Mouse (Mus musculus) brain, embryonic 14.5 days (tissue): Measurements from ENCODE around the gene Mettl21a. TPM values are rescaled to one million over a fixed set of nuclear protein-coding genes. Genes with fewer than 3 reads are reported as not detected.
"Not testable (repeated sequence)": the region's sequence is repeated elsewhere in the genome, so short reads cannot be mapped to it uniquely, and the experiment has no call there.

Experiments used
- DNase-seq: peaks from one replicate; pipeline ENCODE4 v3.0.0-alpha.2; 2011; ENCODE audit warnings: low read depth
- CTCF ChIP-seq: fragments of 200-500 bp; IDR thresholded peaks from 2 replicates; pipeline ENCODE4 v1.5.1; 2012; ENCODE audit warnings: inconsistent platforms, mild to moderate bottlenecking, moderate library complexity, borderline replicate concordance; ENCODE audit not compliant: insufficient read depth, insufficient read length; ENCODE audit errors: extremely low read depth
- POLR2A ChIP-seq: fragments of 200-500 bp; IDR thresholded peaks from 2 replicates; pipeline ENCODE4 v1.6.1; 2012; ENCODE audit warnings: mild to moderate bottlenecking, inconsistent platforms, borderline replicate concordance; ENCODE audit not compliant: poor library complexity, insufficient read depth, insufficient read length, severe bottlenecking; ENCODE audit errors: extremely low read depth
- polyA plus RNA-seq: library from polyadenylated mRNA; depleted of rRNA; stranded (reverse); fragments of >200 nt; gene quantifications from 2 replicates; pipeline ENCODE4 v1.2.3, GENCODE M21; 2012; rRNA removed

The Mettl21a gene
- polyA plus RNA-seq, 1 experiment: 12.6 TPM

GRCm38 (mm10) chr1:64601242-64601842, 15.7 kb downstream of the Mettl21a start:
- no peak for TF ChIP-seq POLR2A
- no peak for TF ChIP-seq CTCF
- no peak for DNase-seq

DNA sequence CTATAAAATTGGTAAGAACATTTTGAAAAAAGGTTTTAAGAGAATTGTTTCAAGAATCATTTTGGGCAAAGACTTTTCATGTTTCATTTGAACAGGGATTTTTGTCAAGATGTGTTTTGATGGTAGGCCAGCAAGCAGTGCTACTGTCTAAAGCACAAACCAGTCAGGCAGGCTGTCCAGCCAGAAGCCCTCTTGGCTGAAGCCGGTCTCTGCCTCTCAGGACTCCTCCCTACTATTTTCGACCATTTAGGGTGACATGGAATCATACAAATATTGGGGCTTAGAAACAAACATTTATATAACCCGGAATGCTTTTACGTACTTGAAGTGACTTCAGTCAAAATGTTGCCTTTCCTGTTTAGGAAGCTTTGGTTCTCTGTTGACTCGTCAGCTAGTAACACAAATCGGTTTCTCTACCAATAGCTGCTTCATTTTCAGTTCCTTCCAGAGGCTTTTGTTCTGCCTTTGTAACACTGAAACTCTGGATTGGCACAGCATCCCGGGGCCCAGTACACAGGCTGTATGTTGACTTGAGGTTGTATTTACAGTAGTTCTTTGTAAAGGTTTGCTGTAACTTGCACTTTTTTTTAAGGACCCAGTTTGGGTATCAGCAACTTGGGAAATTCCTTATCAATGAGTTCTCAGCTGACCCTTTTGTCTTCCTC, 16.5 kb downstream of the Mettl21a start:
- no peak for DNase-seq
- TF ChIP-seq CTCF (no peak), POLR2A (no peak)

DNA sequence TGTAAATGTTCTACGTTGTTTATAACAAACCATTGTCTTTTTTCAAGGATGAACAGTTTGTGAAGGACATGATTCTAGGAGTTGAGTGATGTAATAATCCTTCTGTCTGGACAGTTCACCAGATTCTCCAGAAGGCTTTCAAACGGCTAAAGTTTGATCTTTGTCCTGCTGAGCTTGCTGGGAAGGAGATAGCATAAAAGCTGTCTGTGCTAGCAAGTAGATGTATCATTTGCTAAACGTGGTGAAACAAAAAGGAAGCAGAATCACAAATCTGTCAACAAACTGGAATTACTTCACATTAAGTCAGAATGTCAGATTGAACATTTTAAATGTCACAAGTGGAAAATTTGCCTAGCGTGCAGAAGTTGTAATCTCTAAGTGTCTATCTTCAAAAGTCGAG, 18.1 kb downstream of the Mettl21a start:
- DNase-seq: no peak
- no peak for TF ChIP-seq CTCF
- no peak for TF ChIP-seq POLR2A

- TF ChIP-seq POLR2A (no peak), CTCF (no peak)
- no peak for DNase-seq
Observed at GRCm38 (mm10) chr1:64578801-64579200, 38.2 kb downstream of the Mettl21a start.

DNA sequence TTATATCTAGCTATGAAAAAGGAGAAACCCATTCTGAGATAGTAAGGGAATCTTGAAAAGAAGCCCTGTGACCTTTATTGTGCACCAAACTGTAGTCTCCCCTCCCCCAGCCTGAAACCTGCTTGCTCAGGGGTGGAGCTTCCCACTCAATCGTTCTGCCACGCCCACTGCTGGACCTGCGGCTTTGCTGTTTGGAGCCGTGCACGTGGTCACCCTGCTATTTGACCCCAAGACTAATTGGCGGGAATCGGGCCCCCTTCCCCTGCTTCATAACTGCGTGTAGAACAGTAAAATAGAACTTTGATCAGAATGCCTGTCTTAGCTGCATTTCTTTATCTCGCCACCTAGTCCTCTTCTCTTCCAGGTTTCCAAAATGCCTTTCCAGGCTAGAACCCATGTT, 39.1 kb downstream of the Mettl21a start:
- DNase-seq: not testable (repeated sequence)

GRCm38 (mm10) chr1:64576732-64577131, 40.3 kb downstream of the Mettl21a start:
- no peak for TF ChIP-seq CTCF
- TF ChIP-seq POLR2A: no peak
- DNase-seq: no peak

GRCm38 (mm10) chr1:64576022-64576421, 41.0 kb downstream of the Mettl21a start:
- TF ChIP-seq POLR2A: no peak
- no peak for TF ChIP-seq CTCF
- DNase-seq: no peak

GRCm38 (mm10) chr1:64568206-64568605, 48.8 kb downstream of the Mettl21a start:
- TF ChIP-seq POLR2A (no peak), CTCF (no peak)
- no peak for DNase-seq

- DNase-seq: no peak
- TF ChIP-seq POLR2A: no peak
- no peak for TF ChIP-seq CTCF
Observed at GRCm38 (mm10) chr1:64560105-64560504, 56.9 kb downstream of the Mettl21a start.

Other genes starting within 250 kb of the Mettl21a start
- 21.3 and 33.8 TPM in 2 replicates for gene Creb1, start 84.6 kb downstream of the Mettl21a start, polyA plus RNA-seq
- gene Ccnyl1, start 73.2 kb upstream of the Mettl21a start, polyA plus RNA-seq: 39.5 TPM in 2 replicates
- 1.7 and 1.9 TPM in 2 replicates for gene Fzd5, start 120.5 kb upstream of the Mettl21a start, polyA plus RNA-seq